Mouse (Mus musculus) forebrain, embryonic 16.5 days (tissue): ENCODE results near the gene Gm17482. TPM values are rescaled to one million over a fixed set of nuclear protein-coding genes. Genes with fewer than 3 reads are reported as not detected.
"Not testable (repeated sequence)": the region's sequence is repeated elsewhere in the genome, so short reads cannot be mapped to it uniquely, and the experiment has no call there.

Source experiments
- ATAC-seq: fragments of 200-750 bp; cut with Nextera tagmentation; 2 replicates; pipeline ENCODE4 v1.8.0; 2017; ENCODE audit warnings: mild to moderate bottlenecking, moderate library complexity
- H3K27ac ChIP-seq: fragments of 300-500 bp; sonication (generic); 2 replicates; pipeline ENCODE4 v1.5.1; 2014; ENCODE audit warnings: low read length, control low read depth
- H3K27me3 ChIP-seq: fragments of 300-500 bp; sonication (generic); replicated peaks from 2 replicates; pipeline ENCODE4 v1.6.1; 2014; ENCODE audit warnings: low read length; ENCODE audit not compliant: control insufficient read depth, insufficient read depth
- H3K36me3 ChIP-seq: fragments of 300-500 bp; sonication (generic); 2 replicates; pipeline ENCODE4 v1.6.1; 2014; ENCODE audit not compliant: control insufficient read depth, insufficient read depth
- H3K4me1 ChIP-seq: fragments of 300-500 bp; sonication (generic); replicated peaks from 2 replicates; pipeline ENCODE4 v1.6.1; 2014; ENCODE audit warnings: low read length; ENCODE audit not compliant: control insufficient read depth, insufficient read depth
- H3K4me2 ChIP-seq: fragments of 300-500 bp; sonication (generic); 2 replicates; pipeline ENCODE4 v1.6.1; 2014; ENCODE audit warnings: mild to moderate bottlenecking, low read length, control low read depth
- H3K4me3 ChIP-seq: fragments of 300-500 bp; sonication (generic); replicated peaks from 2 replicates; pipeline ENCODE4 v1.5.1; 2014; ENCODE audit warnings: mild to moderate bottlenecking, low read length, control low read depth
- H3K9ac ChIP-seq: fragments of 300-500 bp; sonication (generic); replicated peaks from 2 replicates; pipeline ENCODE4 v1.6.1; 2014; ENCODE audit warnings: low read depth, low read length, control low read depth
- H3K9me3 ChIP-seq: fragments of 300-500 bp; sonication (generic); 2 replicates; pipeline ENCODE4 v1.6.1; 2016; ENCODE audit warnings: low read length; ENCODE audit not compliant: control insufficient read depth
- WGBS: fragments of 180-500 bp; shearing (Covaris S2); extraction: QIAGEN DNeasy Blood & Tissue Kit; methylation state at CpG from one replicate; pipeline ENCODE4 v1.1.7; 2014; 5-methylcytosine and 5-hydroxymethylcytosine counted together
- polyA plus RNA-seq: library from polyadenylated mRNA; unstranded; fragments of >200 nt; fragmentation: Nextera tagmentation; extraction: Ambion mirVana; gene quantifications from 2 replicates; pipeline ENCODE4 v1.2.1, GENCODE M21; 2015

Gm17482 gene
- polyA plus RNA-seq, 1 experiment from 2014 or later = not detected

GRCm38 (mm10) chr6:115221215-115221641 lies 5.9 kb upstream of the Gm17482 start:
- 59% methylated on average over 8 of the region's 8 CpGs for WGBS
- H3K27ac ChIP-seq = no peak overlapping the region
- H3K4me1 ChIP-seq = peaks cover 13% of the 10 kb centered on the region; the same call in 1 of the 2 replicates
- H3K4me3 ChIP-seq = no peak overlapping the region
- ATAC-seq = peak; percentile 40; the same call in 1 of the 2 replicates
- no peak overlapping the region for H3K9ac ChIP-seq
- no peaks in the 10 kb centered on the region for H3K27me3 ChIP-seq
- H3K9me3 ChIP-seq = no peaks in the 10 kb centered on the region
- no peaks in the 10 kb centered on the region for H3K36me3 ChIP-seq
- H3K4me2 ChIP-seq = no peak overlapping the region

GRCm38 (mm10) chr6:115225519-115225918 lies 1.6 kb upstream of the Gm17482 start:
- Histone ChIP-seq H3K9me3 (no peaks in the 10 kb centered on the region), H3K9ac (no peak overlapping the region), H3K27me3 (no peaks in the 10 kb centered on the region), H3K4me2 (no peak overlapping the region), H3K36me3 (no peaks in the 10 kb centered on the region), H3K27ac (no peak overlapping the region), H3K4me1 (peaks cover 13% of the 10 kb centered on the region; the same call in 1 of the 2 replicates), H3K4me3 (no peak overlapping the region)
- ATAC-seq = peak; percentile 52
- 26% methylated on average over 3 of the region's 3 CpGs for WGBS

GRCm38 (mm10) chr6:115227529-115227928 lies 386 bp downstream of the Gm17482 start:
- no peaks in the 10 kb centered on the region for H3K36me3 ChIP-seq
- H3K4me2 ChIP-seq = no peak overlapping the region
- 2% methylated on average over 2 of the region's 2 CpGs for WGBS
- H3K9ac ChIP-seq = no peak overlapping the region
- ATAC-seq = peak; percentile 70
- no peak overlapping the region for H3K27ac ChIP-seq
- H3K9me3 ChIP-seq = no peaks in the 10 kb centered on the region
- no peaks in the 10 kb centered on the region for H3K27me3 ChIP-seq
- H3K4me3 ChIP-seq = no peak overlapping the region
- peaks cover 3% of the 10 kb centered on the region; the same call in 1 of the 2 replicates for H3K4me1 ChIP-seq

GRCm38 (mm10) chr6:115230557-115230956 lies 3.4 kb downstream of the Gm17482 start:
- H3K36me3 ChIP-seq = no peaks in the 10 kb centered on the region
- no peak overlapping the region for H3K4me3 ChIP-seq
- H3K27me3 ChIP-seq = no peaks in the 10 kb centered on the region
- no peak overlapping the region for H3K4me2 ChIP-seq
- H3K4me1 ChIP-seq = no peaks in the 10 kb centered on the region; the same call in 1 of the 2 replicates
- no peaks in the 10 kb centered on the region for H3K9me3 ChIP-seq
- no peak for ATAC-seq
- H3K9ac ChIP-seq = no peak overlapping the region
- WGBS = 58% methylated on average over 3 of the region's 3 CpGs
- H3K27ac ChIP-seq = no peak overlapping the region

- H3K36me3 ChIP-seq = no peaks in the 10 kb centered on the region
- H3K9me3 ChIP-seq = no peaks in the 10 kb centered on the region
- no peaks in the 10 kb centered on the region for H3K27me3 ChIP-seq
- no peak overlapping the region for H3K9ac ChIP-seq
- H3K4me1 ChIP-seq = no peaks in the 10 kb centered on the region
- no peak overlapping the region for H3K4me3 ChIP-seq
- H3K4me2 ChIP-seq = no peak overlapping the region
- H3K27ac ChIP-seq = no peak overlapping the region
- ATAC-seq = no peak
- 78% methylated on average over 4 of the region's 4 CpGs for WGBS
Observed at GRCm38 (mm10) chr6:115231836-115232235, 4.7 kb downstream of the Gm17482 start.

- H3K4me3 ChIP-seq = no peak overlapping the region
- no peaks in the 10 kb centered on the region for H3K27me3 ChIP-seq
- ATAC-seq = no peak
- no peak overlapping the region for H3K4me2 ChIP-seq
- H3K4me1 ChIP-seq = no peaks in the 10 kb centered on the region
- no peak overlapping the region for H3K9ac ChIP-seq
- H3K27ac ChIP-seq = no peak overlapping the region
- H3K36me3 ChIP-seq = no peaks in the 10 kb centered on the region
- 81% methylated on average over 1 of the region's 1 CpGs for WGBS
- no peaks in the 10 kb centered on the region for H3K9me3 ChIP-seq
Observed at GRCm38 (mm10) chr6:115232562-115232961, 5.4 kb downstream of the Gm17482 start.

GRCm38 (mm10) chr6:115238031-115239027 lies 11.2 kb downstream of the Gm17482 start:
- Histone ChIP-seq H3K27ac (no peak overlapping the region), H3K27me3 (no peaks in the 10 kb centered on the region), H3K4me1 (0 out of 2 replicates have a peak, but pooled peaks cover 4% of the 10 kb centered on the region), H3K9me3 (no peaks in the 10 kb centered on the region), H3K9ac (no peak overlapping the region), H3K4me3 (no peak overlapping the region), H3K36me3 (no peaks in the 10 kb centered on the region), H3K4me2 (no peak overlapping the region)
- 85% methylated on average over 9 of the region's 9 CpGs for WGBS
- ATAC-seq = no peak

GRCm38 (mm10) chr6:115239335-115239734 lies 12.2 kb downstream of the Gm17482 start:
- no peak overlapping the region for H3K27ac ChIP-seq
- 79% methylated on average over 7 of the region's 7 CpGs for WGBS
- no peak overlapping the region for H3K4me2 ChIP-seq
- H3K27me3 ChIP-seq = no peaks in the 10 kb centered on the region
- no peak overlapping the region for H3K9ac ChIP-seq
- no peak overlapping the region for H3K4me3 ChIP-seq
- H3K36me3 ChIP-seq = no peaks in the 10 kb centered on the region
- 0 out of 2 replicates have a peak, but pooled peaks cover 4% of the 10 kb centered on the region for H3K4me1 ChIP-seq
- ATAC-seq = no peak
- H3K9me3 ChIP-seq = no peaks in the 10 kb centered on the region

- H3K36me3 ChIP-seq, ATAC-seq, H3K27me3 ChIP-seq, H3K4me3 ChIP-seq, H3K9me3 ChIP-seq, H3K27ac ChIP-seq, H3K4me2 ChIP-seq, H3K4me1 ChIP-seq, H3K9ac ChIP-seq: not testable (repeated sequence)
- whole genome bisulfite sequencing = 69% methylated on average over 2 of the region's 2 CpGs
Observed at GRCm38 (mm10) chr6:115240431-115240830, 13.3 kb downstream of the Gm17482 start.
